In the genomic region with DNA sequence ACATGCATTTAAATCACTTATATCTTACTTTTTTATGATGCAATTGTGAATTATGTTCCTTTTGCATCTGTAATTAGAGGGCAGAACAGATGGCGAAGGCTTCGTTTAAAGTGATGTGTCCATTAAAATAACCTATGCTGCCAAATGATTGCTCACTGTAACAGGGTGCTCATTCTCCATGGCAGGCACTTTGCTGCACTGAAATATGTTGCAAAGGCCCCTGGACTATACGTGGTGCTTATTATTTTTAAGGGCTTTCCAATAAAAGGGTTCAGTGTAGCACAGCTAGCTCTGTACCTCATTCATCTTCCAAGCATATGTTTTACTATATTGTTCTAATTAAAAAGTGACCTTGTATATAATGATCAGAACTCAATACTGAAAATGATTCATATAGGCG, we compare ENCODE assay signal across 22 mouse cellular contexts.
DNase-seq lines count a peak whose midpoint lies in the region; ATAC-seq lines count a peak whose summit lies in the region.
"Had no signal": no experiment of that assay in that cellular context is flagged by ENCODE, and none has a peak within 500 bp of the region (broad histone marks: within the 10 kb centered on the region; RNA-seq: fewer than 3 reads in every experiment).

No protein-coding gene starts in this region.

- H3K4me1 ChIP-seq in forebrain, embryonic 14.5 days (ENCODE audit: control insufficient read depth, insufficient read depth, low read length): 0 out of 2 replicates have a peak, but pooled peaks cover 6% of the 10 kb centered on the region
- H3K4me1 ChIP-seq in forebrain, embryonic 11.5 days (replicated peaks; ENCODE audit: control insufficient read depth, insufficient read depth, low read length): no peaks in the 10 kb centered on the region
- H3K4me1 ChIP-seq in kidney, embryonic 15.5 days: peaks cover 4% of the 10 kb centered on the region; the same call in 1 of the 2 replicates
- H3K4me1 ChIP-seq in kidney, embryonic 14.5 days (ENCODE audit: control insufficient read depth, insufficient read depth, low read length): no peaks in the 10 kb centered on the region
- peaks cover 23% of the 10 kb centered on the region for H3K4me1 ChIP-seq in neural tube, embryonic 13.5 days (replicated peaks)
- H3K4me1 ChIP-seq: heart, embryonic 12.5 days; heart, embryonic 15.5 days; hindbrain, embryonic 13.5 days had no signal

- H3K9me3 ChIP-seq in forebrain, embryonic 14.5 days (replicated peaks; ENCODE audit: control insufficient read depth, low read length): no peaks in the 10 kb centered on the region
- no peaks in the 10 kb centered on the region for H3K9me3 ChIP-seq in forebrain, embryonic 11.5 days (ENCODE audit: control insufficient read depth, low read length)
- H3K9me3 ChIP-seq in kidney, embryonic 15.5 days (replicated peaks): no peaks in the 10 kb centered on the region
- no peaks in the 10 kb centered on the region for H3K9me3 ChIP-seq in kidney, embryonic 14.5 days (ENCODE audit: control insufficient read depth, low read length)
- H3K9me3 ChIP-seq in neural tube, embryonic 13.5 days: no peaks in the 10 kb centered on the region
- H3K9me3 ChIP-seq: forebrain, embryonic 10.5 days; forebrain, embryonic 15.5 days; heart, embryonic 12.5 days; heart, embryonic 15.5 days; hindbrain, embryonic 10.5 days; hindbrain, embryonic 13.5 days had no signal

- WGBS in forebrain, embryonic 14.5 days: 61% methylated on average over 4 of the region's 4 CpGs
- WGBS in forebrain, embryonic 11.5 days: 86% methylated on average over 4 of the region's 4 CpGs
- WGBS in kidney, embryonic 15.5 days: 73% methylated on average over 4 of the region's 4 CpGs
- WGBS in kidney, embryonic 14.5 days: 75% methylated on average over 4 of the region's 4 CpGs
- WGBS in neural tube, embryonic 13.5 days: 49% methylated on average over 4 of the region's 4 CpGs

- peak; percentile 22 for DNase-seq in forebrain, embryonic 14.5 days (ENCODE audit: low spot score)
- DNase-seq in forebrain, embryonic 11.5 days (ENCODE audit: low spot score): no peak
- no peak for DNase-seq in neural tube, embryonic 10.5 days (ENCODE audit: extremely low spot score, low spot score)
- DNase-seq: adrenal gland, adult 8-10 months; adrenal gland, postnatal 25 days; cerebellum, adult 18-20 months; cerebellum, adult 9-10 months; cerebellum, postnatal 14 days; gastrocnemius, postnatal 36 days; heart, postnatal 10 days; heart, postnatal 36 days had no signal

- ATAC-seq in forebrain, embryonic 14.5 days: peak; percentile 55; the same call in 1 of the 2 replicates
- no peak for ATAC-seq in forebrain, embryonic 11.5 days (replicated peaks; ENCODE audit: low FRiP score)
- no peak for ATAC-seq in kidney, embryonic 15.5 days (replicated peaks; ENCODE audit: low FRiP score)
- ATAC-seq in kidney, embryonic 14.5 days (ENCODE audit: low FRiP score, low TSS enrichment): no peak
- ATAC-seq in neural tube, embryonic 13.5 days (ENCODE audit: low read depth): 0 out of 2 replicates have a peak, but pooled peaks have one; percentile 27
- ATAC-seq: activated CD4-positive, CD25-positive, alpha-beta regulatory T cell, adult 4 months; forebrain, embryonic 15.5 days; hindbrain, embryonic 16.5 days had no signal

- H3K4me2 ChIP-seq in forebrain, embryonic 14.5 days (ENCODE audit: low read length): no peak overlapping the region
- H3K4me2 ChIP-seq in forebrain, embryonic 11.5 days (ENCODE audit: low read depth, low read length, severe bottlenecking): no peak overlapping the region
- no peak overlapping the region for H3K4me2 ChIP-seq in kidney, embryonic 15.5 days
- H3K4me2 ChIP-seq in kidney, embryonic 14.5 days (replicated peaks; ENCODE audit: low read depth, low read length): no peak overlapping the region
- H3K4me2 ChIP-seq in neural tube, embryonic 13.5 days: no peak overlapping the region
- H3K4me2 ChIP-seq: forebrain, embryonic 15.5 days; heart, embryonic 12.5 days; heart, embryonic 15.5 days; hindbrain, embryonic 13.5 days had no signal

- no peak overlapping the region for H3K4me3 ChIP-seq in forebrain, embryonic 14.5 days (ENCODE audit: low read depth, low read length)
- H3K4me3 ChIP-seq in forebrain, embryonic 11.5 days (ENCODE audit: low read depth, low read length): no peak overlapping the region
- no peak overlapping the region for H3K4me3 ChIP-seq in kidney, embryonic 15.5 days (replicated peaks)
- no peak overlapping the region for H3K4me3 ChIP-seq in kidney, embryonic 14.5 days (ENCODE audit: low read length)
- H3K4me3 ChIP-seq in neural tube, embryonic 13.5 days: no peak overlapping the region
- H3K4me3 ChIP-seq: forebrain, embryonic 10.5 days; forebrain, embryonic 15.5 days; heart, embryonic 12.5 days; heart, embryonic 15.5 days; hindbrain, embryonic 10.5 days; hindbrain, embryonic 13.5 days had no signal

- no peak overlapping the region for H3K27ac ChIP-seq in forebrain, embryonic 14.5 days (ENCODE audit: low read depth, low read length)
- no peak overlapping the region for H3K27ac ChIP-seq in forebrain, embryonic 11.5 days (ENCODE audit: low read depth, low read length)
- H3K27ac ChIP-seq in kidney, embryonic 15.5 days: 0 out of 2 replicates have a peak overlapping the region, but pooled peaks have one; percentile 5
- H3K27ac ChIP-seq in kidney, embryonic 14.5 days (ENCODE audit: low read depth, low read length): no peak overlapping the region
- no peak overlapping the region for H3K27ac ChIP-seq in neural tube, embryonic 13.5 days (replicated peaks)
- H3K27ac ChIP-seq: forebrain, embryonic 10.5 days; forebrain, embryonic 15.5 days; heart, embryonic 15.5 days; hindbrain, embryonic 10.5 days; hindbrain, embryonic 13.5 days had no signal

- no peak overlapping the region for H3K9ac ChIP-seq in forebrain, embryonic 14.5 days (ENCODE audit: low read length)
- no peak overlapping the region for H3K9ac ChIP-seq in forebrain, embryonic 11.5 days (ENCODE audit: low read length)
- no peak overlapping the region for H3K9ac ChIP-seq in kidney, embryonic 15.5 days
- no peak overlapping the region for H3K9ac ChIP-seq in kidney, embryonic 14.5 days (ENCODE audit: low read depth, low read length)
- H3K9ac ChIP-seq in neural tube, embryonic 13.5 days: no peak overlapping the region
- H3K9ac ChIP-seq: forebrain, embryonic 15.5 days; heart, embryonic 12.5 days; heart, embryonic 15.5 days; hindbrain, embryonic 13.5 days had no signal

- H3K36me3 ChIP-seq in forebrain, embryonic 14.5 days (ENCODE audit: control insufficient read depth, insufficient read depth, low read length): no peaks in the 10 kb centered on the region
- H3K36me3 ChIP-seq in forebrain, embryonic 11.5 days (ENCODE audit: control insufficient read depth, insufficient read depth, low read length): no peaks in the 10 kb centered on the region
- H3K36me3 ChIP-seq in kidney, embryonic 15.5 days: no peaks in the 10 kb centered on the region
- no peaks in the 10 kb centered on the region for H3K36me3 ChIP-seq in kidney, embryonic 14.5 days (ENCODE audit: control insufficient read depth, insufficient read depth, low read length)
- H3K36me3 ChIP-seq in neural tube, embryonic 13.5 days: no peaks in the 10 kb centered on the region
- H3K36me3 ChIP-seq: forebrain, embryonic 10.5 days; forebrain, embryonic 15.5 days; heart, embryonic 12.5 days; heart, embryonic 15.5 days; hindbrain, embryonic 10.5 days; hindbrain, embryonic 13.5 days had no signal

- H3K27me3 ChIP-seq in forebrain, embryonic 14.5 days (replicated peaks; ENCODE audit: control insufficient read depth, insufficient read depth, low read length): no peaks in the 10 kb centered on the region
- H3K27me3 ChIP-seq in forebrain, embryonic 11.5 days (ENCODE audit: control insufficient read depth, insufficient read depth, low read length): no peaks in the 10 kb centered on the region
- no peaks in the 10 kb centered on the region for H3K27me3 ChIP-seq in kidney, embryonic 15.5 days
- no peaks in the 10 kb centered on the region for H3K27me3 ChIP-seq in kidney, embryonic 14.5 days (ENCODE audit: control insufficient read depth, insufficient read depth, low read length)
- no peaks in the 10 kb centered on the region for H3K27me3 ChIP-seq in neural tube, embryonic 13.5 days
- H3K27me3 ChIP-seq: forebrain, embryonic 15.5 days; heart, embryonic 12.5 days; heart, embryonic 15.5 days had no signal

Comparison
In these comparisons a context has a peak if more than half of its experiments do, and no peak if none do; other contexts are left out.
1. ATAC-seq: peak in forebrain, embryonic 14.5 days (single experiment) and neural tube, embryonic 13.5 days (single experiment); none in forebrain, embryonic 11.5 days (single experiment), kidney, embryonic 15.5 days (single experiment) and kidney, embryonic 14.5 days (single experiment).